ENCODE assay signal across 9 mouse cellular contexts in the genomic region with DNA sequence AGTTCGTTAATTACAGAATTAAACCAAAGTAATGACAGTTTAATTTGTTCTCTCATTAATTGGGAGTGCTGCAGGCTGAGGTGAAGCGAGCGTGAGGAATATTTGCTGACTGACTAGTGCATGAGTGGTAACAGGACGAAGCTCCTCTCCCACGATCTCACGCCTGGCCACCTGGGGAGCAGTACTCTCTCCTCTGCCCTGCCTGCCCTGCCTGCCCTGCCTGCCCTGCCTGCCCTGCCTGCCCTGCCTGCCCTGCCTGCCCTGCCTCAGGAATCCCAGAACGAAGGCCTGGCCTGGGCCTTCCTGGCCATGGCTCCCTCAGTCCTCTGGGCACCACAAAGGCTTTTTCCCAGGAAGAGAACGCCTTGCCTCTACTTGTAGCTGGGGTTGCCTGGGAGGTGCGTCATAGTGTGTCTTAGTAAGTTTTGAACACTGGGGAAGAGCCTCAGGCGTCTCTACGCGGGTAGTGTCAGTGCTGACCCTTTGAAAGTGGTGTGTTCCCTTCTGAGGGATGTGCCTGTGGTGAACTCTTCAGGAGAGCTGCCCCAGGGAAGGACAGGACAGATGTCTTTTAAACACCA.
DNase-seq lines count a peak whose midpoint lies in the region; ATAC-seq and TF ChIP-seq lines count a peak whose summit lies in the region.
"Had no signal": no experiment of that assay in that cellular context is flagged by ENCODE, and none has a peak within 500 bp of the region (broad histone marks: within the 10 kb centered on the region; RNA-seq: fewer than 3 reads in every experiment).

No protein-coding gene starts in this region.

- peak; percentile 41 for DNase-seq in 3134 (ENCODE audit: extremely low read depth, insufficient read length, low spot score)
- DNase-seq in brain, embryonic 14.5 days (ENCODE audit: low read depth), result peak; percentile 72
- no peak for DNase-seq in hindbrain, embryonic 14.5 days (ENCODE audit: low spot score)
- no peak for DNase-seq in frontal cortex, postnatal 25 days (ENCODE audit: low spot score in 2 of 2)
- no peak for DNase-seq in ovary, adult 18-20 months (ENCODE audit: low spot score)
- no peak for DNase-seq in cerebellum, postnatal 4 days (ENCODE audit: low spot score in 2 of 2)

- H3K9me3 ChIP-seq in hindbrain, embryonic 14.5 days (ENCODE audit: control insufficient read depth, low read length), result no peaks in the 10 kb centered on the region
- no peaks in the 10 kb centered on the region for H3K9me3 ChIP-seq in limb, embryonic 12.5 days

- H3K4me2 ChIP-seq in hindbrain, embryonic 14.5 days (replicated peaks), result peak overlapping the region; percentile 53
- H3K4me2 ChIP-seq in limb, embryonic 12.5 days, result peak overlapping the region; percentile 62

- peak overlapping the region; percentile 10 for H3K4me3 ChIP-seq in hindbrain, embryonic 14.5 days (replicated peaks; ENCODE audit: low read length)
- H3K4me3 ChIP-seq in limb, embryonic 12.5 days (replicated peaks), result peak overlapping the region; percentile 32

- 13% methylated on average over 12 of the region's 12 CpGs for WGBS in hindbrain, embryonic 14.5 days
- WGBS in limb, embryonic 12.5 days, result 21% methylated on average over 12 of the region's 12 CpGs

- TF ChIP-seq POLR2A in brain, embryonic 14.5 days (IDR thresholded peaks at IDR 0.05; ENCODE audit: borderline replicate concordance, extremely low read depth, insufficient read depth, insufficient read length, poor library complexity, severe bottlenecking), result no peak

- TF ChIP-seq CTCF in brain, embryonic 14.5 days (IDR thresholded peaks at IDR 0.05; ENCODE audit: borderline replicate concordance, extremely low read depth, insufficient read depth, insufficient read length), result no peak

- H3K9ac ChIP-seq in hindbrain, embryonic 14.5 days, result peak overlapping the region; percentile 45; the same call in 1 of the 2 replicates
- H3K9ac ChIP-seq in limb, embryonic 12.5 days (replicated peaks), result 0 out of 2 replicates have a peak overlapping the region, but pooled peaks have one; percentile 37

- peaks cover 40% of the 10 kb centered on the region for H3K4me1 ChIP-seq in hindbrain, embryonic 14.5 days (replicated peaks; ENCODE audit: control insufficient read depth, insufficient read depth, low read length)
- peaks cover 32% of the 10 kb centered on the region for H3K4me1 ChIP-seq in limb, embryonic 12.5 days (replicated peaks)

- ATAC-seq in hindbrain, embryonic 14.5 days (ENCODE audit: low FRiP score), result peak; percentile 35
- no peak for ATAC-seq in limb, embryonic 12.5 days (ENCODE audit: insufficient number of reproducible peaks, insufficient read depth, low FRiP score, low TSS enrichment, low read depth)
- no peak for ATAC-seq in erythroblast, adult 5-6 weeks (replicated peaks; ENCODE audit: low FRiP score, poor library complexity, severe bottlenecking)

- peak overlapping the region; percentile 80 for H3K27ac ChIP-seq in hindbrain, embryonic 14.5 days
- H3K27ac ChIP-seq in limb, embryonic 12.5 days, result no peak overlapping the region
- H3K27ac ChIP-seq: macrophage had no signal

- no peaks in the 10 kb centered on the region for H3K36me3 ChIP-seq in hindbrain, embryonic 14.5 days (replicated peaks; ENCODE audit: control insufficient read depth, insufficient read depth)
- H3K36me3 ChIP-seq in limb, embryonic 12.5 days, result no peaks in the 10 kb centered on the region

- H3K27me3 ChIP-seq in hindbrain, embryonic 14.5 days (ENCODE audit: control insufficient read depth, insufficient read depth, low read length), result no peaks in the 10 kb centered on the region
- peaks cover 17% of the 10 kb centered on the region for H3K27me3 ChIP-seq in limb, embryonic 12.5 days

Comparison
In these comparisons a context has a peak if more than half of its experiments do, and no peak if none do; other contexts are left out.
1. DNase-seq: peak in 3134 (single experiment) and brain, embryonic 14.5 days (single experiment); none in hindbrain, embryonic 14.5 days (single experiment), frontal cortex, postnatal 25 days (0 of 2), ovary, adult 18-20 months (single experiment) and cerebellum, postnatal 4 days (0 of 2).